Mouse (Mus musculus) intestine, postnatal 0 days (tissue): ENCODE measurements around the gene Bdp1. TPM values are rescaled to one million over a fixed set of nuclear protein-coding genes. Genes with fewer than 3 reads are reported as not detected.
"Not testable (repeated sequence)": the region's sequence is repeated elsewhere in the genome, so short reads cannot be mapped to it uniquely, and the experiment has no call there.

Experiments used
- ATAC-seq: fragments of 200-750 bp; cut with Nextera tagmentation; 2 replicates; pipeline ENCODE4 v1.8.0; 2017; ENCODE audit warnings: mild to moderate bottlenecking, moderate TSS enrichment, moderate library complexity
- H3K27ac ChIP-seq: fragments of 300-500 bp; sonication (generic); 2 replicates; pipeline ENCODE4 v1.5.1; 2014; ENCODE audit warnings: mild to moderate bottlenecking, low read depth, low read length, moderate library complexity
- H3K27me3 ChIP-seq: fragments of 300-500 bp; sonication (generic); replicated peaks from 2 replicates; pipeline ENCODE4 v1.6.1; 2014; ENCODE audit warnings: low read length, mixed read lengths; ENCODE audit not compliant: control insufficient read depth, insufficient read depth
- H3K36me3 ChIP-seq: fragments of 300-500 bp; sonication (generic); 2 replicates; pipeline ENCODE4 v1.6.1; 2014; ENCODE audit warnings: mild to moderate bottlenecking, moderate library complexity; ENCODE audit not compliant: control insufficient read depth, insufficient read depth
- H3K4me1 ChIP-seq: fragments of 300-500 bp; sonication (generic); replicated peaks from 2 replicates; pipeline ENCODE4 v1.6.1; 2014; ENCODE audit warnings: antibody characterized with exemption, low read length, mixed read lengths; ENCODE audit not compliant: control insufficient read depth, insufficient read depth
- H3K4me2 ChIP-seq: fragments of 300-500 bp; sonication (generic); replicated peaks from 2 replicates; pipeline ENCODE4 v1.6.1; 2014; ENCODE audit warnings: low read depth, mild to moderate bottlenecking, moderate library complexity
- H3K4me3 ChIP-seq: fragments of 300-500 bp; sonication (generic); 2 replicates; pipeline ENCODE4 v1.5.1; 2014; ENCODE audit warnings: low read depth, low read length
- H3K9ac ChIP-seq: fragments of 300-500 bp; sonication (generic); 2 replicates; pipeline ENCODE4 v1.6.1; 2014; ENCODE audit warnings: mild to moderate bottlenecking, low read depth, low read length
- H3K9me3 ChIP-seq: fragments of 300-500 bp; sonication (generic); 2 replicates; pipeline ENCODE4 v1.6.1; 2016; ENCODE audit warnings: mixed run types; ENCODE audit not compliant: control insufficient read depth
- CTCF ChIP-seq: sonication (generic); IDR thresholded peaks from 2 replicates; pipeline ENCODE4 v1.5.1; 2016; ENCODE audit warnings: low read depth, mild to moderate bottlenecking, control low read depth, antibody characterized with exemption, moderate library complexity
- WGBS: fragments of 180-500 bp; shearing (Covaris S2); extraction: QIAGEN DNeasy Blood & Tissue Kit; methylation state at CpG from one replicate; pipeline ENCODE4 v1.1.7; 2014; 5-methylcytosine and 5-hydroxymethylcytosine counted together
- polyA plus RNA-seq: library from polyadenylated mRNA; unstranded; fragments of >200 nt; fragmentation: Nextera tagmentation; extraction: Ambion mirVana; gene quantifications from 2 replicates; pipeline ENCODE4 v1.2.1, GENCODE M21; 2015

The Bdp1 gene
- polyA plus RNA-seq, 1 experiment from 2014 or later = 13.1 TPM

DNA sequence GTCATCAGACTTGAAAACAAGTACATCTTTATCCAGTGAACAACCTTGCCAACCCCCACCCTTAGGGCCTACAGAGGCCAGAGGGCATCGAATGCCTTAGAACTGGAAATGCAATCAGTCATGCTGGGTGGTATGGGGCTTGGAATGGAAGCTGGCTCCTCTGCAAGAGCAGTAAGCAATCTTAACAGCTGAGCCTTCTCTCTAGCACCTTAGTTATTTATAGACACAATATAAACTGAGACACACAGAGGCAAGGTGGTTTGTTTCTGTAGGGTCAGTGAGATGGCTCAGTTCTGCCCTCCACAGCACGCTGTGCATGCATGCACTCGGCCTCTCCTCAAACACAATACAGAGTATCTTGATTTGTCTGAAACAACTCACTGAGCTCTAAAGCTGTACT lies 39.9 kb downstream of the Bdp1 start:
- H3K27ac ChIP-seq = no peak overlapping the region
- peaks cover 70% of the 10 kb centered on the region for H3K36me3 ChIP-seq
- 93% methylated on average over 3 of the region's 3 CpGs for WGBS
- no peak for ATAC-seq
- no peaks in the 10 kb centered on the region for H3K27me3 ChIP-seq
- no peak overlapping the region for H3K4me2 ChIP-seq
- H3K4me3 ChIP-seq = no peak overlapping the region
- no peak overlapping the region for H3K9ac ChIP-seq
- no peaks in the 10 kb centered on the region for H3K9me3 ChIP-seq
- no peaks in the 10 kb centered on the region for H3K4me1 ChIP-seq
- no peak for TF ChIP-seq CTCF

DNA sequence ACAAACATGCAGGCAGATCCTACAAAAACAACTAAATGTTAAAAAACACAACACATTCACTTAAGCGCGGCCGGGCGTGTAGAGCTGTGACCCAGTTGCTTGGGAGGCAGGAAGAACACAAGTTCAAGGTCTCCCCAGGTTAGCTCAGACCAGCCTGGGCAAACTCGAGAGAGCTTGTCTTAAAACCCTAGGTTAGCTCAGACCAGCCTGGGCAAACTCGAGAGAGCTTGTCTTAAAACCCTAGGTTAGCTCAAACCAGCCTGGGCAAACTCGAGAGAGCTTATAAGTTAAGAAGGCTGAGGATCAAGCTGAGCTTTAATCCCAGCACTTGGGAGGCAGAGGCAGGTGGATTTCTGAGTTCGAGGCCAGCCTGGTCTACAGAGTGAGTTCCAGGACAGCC lies 46.1 kb downstream of the Bdp1 start:
- H3K4me1 ChIP-seq, H3K4me3 ChIP-seq, H3K9ac ChIP-seq, H3K27ac ChIP-seq, H3K4me2 ChIP-seq, H3K9me3 ChIP-seq, ATAC-seq, H3K27me3 ChIP-seq: not testable (repeated sequence)
- 95% methylated on average over 8 of the region's 8 CpGs for WGBS
- peaks cover 85% of the 10 kb centered on the region for H3K36me3 ChIP-seq

DNA sequence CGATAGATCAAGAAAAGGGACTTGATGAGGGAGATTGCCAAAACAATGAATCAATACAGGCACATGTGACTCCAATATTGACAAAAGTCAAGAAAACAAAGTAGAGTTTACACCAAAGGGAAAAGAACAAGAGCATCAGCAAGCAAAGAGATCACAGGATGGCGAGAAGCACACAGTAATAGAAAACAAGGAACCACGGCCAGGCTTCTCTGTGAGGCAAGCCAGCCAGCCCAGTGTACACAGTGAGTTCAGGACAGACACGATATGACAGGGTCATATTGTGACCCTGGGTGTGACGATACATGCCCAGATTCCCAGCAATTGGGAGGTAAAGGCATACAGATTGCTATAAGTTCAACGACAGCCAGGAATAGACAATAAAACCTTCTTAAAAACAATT lies 77.9 kb downstream of the Bdp1 start:
- no peak overlapping the region for H3K4me2 ChIP-seq
- TF ChIP-seq CTCF = no peak
- 74% methylated on average over 6 of the region's 6 CpGs for WGBS
- H3K36me3 ChIP-seq = peaks cover 62% of the 10 kb centered on the region
- no peak overlapping the region for H3K27ac ChIP-seq
- no peaks in the 10 kb centered on the region for H3K4me1 ChIP-seq
- ATAC-seq = no peak
- no peaks in the 10 kb centered on the region for H3K27me3 ChIP-seq
- no peaks in the 10 kb centered on the region for H3K9me3 ChIP-seq
- H3K9ac ChIP-seq = no peak overlapping the region
- no peak overlapping the region for H3K4me3 ChIP-seq

DNA sequence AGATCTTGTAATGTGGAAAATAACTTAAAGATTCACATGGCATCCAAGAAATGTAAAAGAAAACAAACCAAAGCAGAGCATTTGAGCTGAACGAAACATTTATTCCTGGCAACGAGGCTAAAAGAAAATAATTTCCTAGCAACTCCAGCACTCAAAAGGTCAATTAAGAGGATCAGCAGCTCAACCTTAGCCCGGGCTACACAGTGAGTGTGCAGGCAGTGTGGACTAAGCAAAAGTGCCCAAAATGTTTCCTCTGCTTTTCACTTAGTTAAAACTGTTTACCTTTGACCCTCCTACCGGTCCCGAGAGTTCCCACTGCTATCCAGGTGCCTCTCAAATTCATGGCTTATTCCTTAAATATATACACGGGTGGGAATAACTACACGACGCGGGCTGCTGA lies 87.0 kb downstream of the Bdp1 start:
- WGBS = 87% methylated on average over 9 of the region's 9 CpGs
- Histone ChIP-seq H3K4me2 (no peak overlapping the region), H3K4me3 (no peak overlapping the region), H3K27ac (no peak overlapping the region), H3K9ac (no peak overlapping the region), H3K27me3 (no peaks in the 10 kb centered on the region), H3K36me3 (peaks cover 10% of the 10 kb centered on the region; the same call in 1 of the 2 replicates), H3K4me1 (0 out of 2 replicates have a peak, but pooled peaks cover 7% of the 10 kb centered on the region), H3K9me3 (no peaks in the 10 kb centered on the region)
- no peak for TF ChIP-seq CTCF
- ATAC-seq = no peak

DNA sequence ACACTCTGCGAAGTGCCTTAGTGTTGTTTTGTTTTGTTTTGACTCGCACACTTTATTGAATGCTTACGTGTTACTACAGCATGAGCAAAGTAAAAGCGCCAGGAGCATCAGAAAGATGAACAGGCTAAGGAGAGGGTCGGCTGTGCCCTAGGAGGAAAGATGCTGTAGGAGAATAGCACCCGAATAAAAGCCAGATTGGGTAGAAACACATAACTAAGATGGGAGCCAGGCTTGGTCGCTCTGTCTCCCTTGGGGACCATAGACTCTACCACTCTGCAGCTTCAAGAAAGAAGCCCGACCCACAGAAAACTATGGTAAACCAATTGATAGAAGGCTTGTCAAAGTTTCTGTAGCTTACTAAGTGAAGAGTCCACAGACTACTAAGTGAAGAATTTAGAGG lies 87.9 kb downstream of the Bdp1 start:
- Histone ChIP-seq H3K4me3 (peak overlapping the region; percentile 58), H3K9me3 (no peaks in the 10 kb centered on the region), H3K27ac (no peak overlapping the region), H3K36me3 (0 out of 2 replicates have a peak, but pooled peaks cover 7% of the 10 kb centered on the region), H3K9ac (peak overlapping the region; percentile 38; the same call in 1 of the 2 replicates), H3K4me1 (0 out of 2 replicates have a peak, but pooled peaks cover 7% of the 10 kb centered on the region), H3K4me2 (peak overlapping the region; percentile 83), H3K27me3 (no peaks in the 10 kb centered on the region)
- TF ChIP-seq CTCF = no peak
- 5% methylated on average over 8 of the region's 8 CpGs for WGBS
- ATAC-seq = no peak

DNA sequence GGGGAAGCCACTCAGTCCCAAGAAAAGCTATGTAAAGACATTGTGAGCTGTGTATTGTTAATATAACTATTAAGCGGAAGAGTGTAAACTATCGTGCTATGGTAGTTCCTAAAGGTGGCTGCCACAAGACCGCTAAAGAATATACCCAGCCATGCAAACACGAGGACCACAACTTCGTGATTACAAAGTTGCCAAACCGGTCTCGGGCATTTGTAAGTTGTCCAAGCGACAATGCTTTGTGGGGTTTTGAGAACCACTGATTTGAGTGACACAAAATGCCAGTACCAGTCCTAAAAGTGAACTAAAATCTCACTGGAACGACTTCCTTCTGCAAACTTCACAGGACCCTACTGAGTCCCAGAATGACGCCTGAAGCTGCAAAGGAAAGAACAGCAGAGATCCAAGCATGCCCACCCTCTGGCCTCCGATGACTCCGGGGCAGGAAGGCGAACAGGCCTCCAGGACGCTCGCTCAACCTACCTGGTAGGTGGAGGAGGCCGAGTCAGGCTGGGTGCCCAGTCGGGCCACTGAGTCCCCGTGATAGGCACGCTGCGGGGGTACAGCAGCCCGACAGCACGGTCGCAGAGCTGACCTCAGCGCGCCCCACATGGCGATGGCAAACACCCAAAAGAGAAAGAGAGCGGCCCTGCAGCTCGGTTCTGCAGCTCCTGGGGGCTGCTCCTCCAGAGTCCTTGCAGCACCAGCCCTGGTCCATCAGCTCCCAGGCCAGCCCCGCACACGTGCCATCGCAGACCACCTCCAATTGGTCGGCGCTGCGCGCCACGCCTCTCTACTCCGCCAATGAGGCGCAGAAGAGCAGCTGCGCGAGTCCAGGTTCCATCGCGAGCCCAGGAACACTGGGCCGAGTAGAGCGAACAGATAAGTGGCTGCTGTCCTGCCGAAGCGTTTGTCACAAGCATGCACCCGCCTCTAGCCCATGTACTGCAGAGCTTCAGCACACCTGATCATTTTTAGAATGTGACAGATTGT lies 88.7 kb downstream of the Bdp1 start, which contains the start of gene Mccc2:
TSS of gene Mccc2 (minus strand) at position 734 of the 990 bp plus-strand sequence.
- Histone ChIP-seq H3K9ac (peak within 1 kb of the TSS; percentile 60), H3K27me3 (no peaks in the 10 kb centered on the region), H3K4me3 (peak within 1 kb of the TSS; percentile 58), H3K36me3 (0 out of 2 replicates have a peak, but pooled peaks cover 3% of the 10 kb centered on the region), H3K4me1 (0 out of 2 replicates have a peak, but pooled peaks cover 7% of the 10 kb centered on the region), H3K4me2 (peak within 1 kb of the TSS; percentile 83), H3K27ac (no peak within 1 kb of the TSS), H3K9me3 (no peaks in the 10 kb centered on the region)
- peak; percentile 100 for ATAC-seq
- 1% methylated on average over 46 of the region's 47 CpGs for WGBS
- TF ChIP-seq CTCF = no peak
